Mouse (Mus musculus): Measurements from ENCODE around the gene Slc18a3. TPM values are rescaled to one million over a fixed set of nuclear protein-coding genes. Genes with fewer than 3 reads are reported as not detected.

Slc18a3 gene
- total RNA-seq, 2 experiments from 2014 or later: 0.77 to 1.1 TPM

GRCm38 (mm10) chr14:32443446-32443845, 21.2 kb downstream of the Slc18a3 start:
- Histone ChIP-seq H3K27ac (no peak overlapping the region), H3K4me3 (no peak overlapping the region)
- intact Hi-C loops (cut with DNase I): no loop called here
- TF ChIP-seq CTCF (IDR thresholded peaks at IDR 0.05): no peak
- DNase-seq (ENCODE audit: extremely low spot score in 1 of 2, low spot score in 2 of 2): no peak

- DNase-seq (ENCODE audit: extremely low spot score in 1 of 2, low spot score in 2 of 2): no peak
- intact Hi-C loops (cut with DNase I): no loop called here
- TF ChIP-seq CTCF (IDR thresholded peaks at IDR 0.05): no peak
Observed at GRCm38 (mm10) chr14:32439744-32440143, 24.9 kb downstream of the Slc18a3 start.

GRCm38 (mm10) chr14:32439316-32439715, 25.3 kb downstream of the Slc18a3 start:
- no peak for DNase-seq (ENCODE audit: extremely low spot score in 1 of 2, low spot score in 2 of 2)
- no peak for TF ChIP-seq CTCF (IDR thresholded peaks at IDR 0.05)
- Histone ChIP-seq H3K27ac (no peak overlapping the region), H3K4me3 (no peak overlapping the region)
- intact Hi-C loops (cut with DNase I): no loop called here

More at GRCm38 (mm10) chr14:32439744-32440143, 24.9 kb downstream of the Slc18a3 start:
- no peak overlapping the region for H3K4me3 ChIP-seq
- no peak overlapping the region for H3K27ac ChIP-seq

GRCm38 (mm10) chr14:32437352-32437793, 27.3 kb downstream of the Slc18a3 start:
- intact Hi-C loops (cut with DNase I): no loop called here
- no peak for DNase-seq (ENCODE audit: extremely low spot score in 1 of 2, low spot score in 2 of 2)
- peak; percentile 15 for TF ChIP-seq CTCF (IDR thresholded peaks at IDR 0.05)
- Histone ChIP-seq H3K27ac (no peak overlapping the region), H3K4me3 (no peak overlapping the region)

- intact Hi-C loops (cut with DNase I): no loop called here
- DNase-seq (ENCODE audit: extremely low spot score in 1 of 2, low spot score in 2 of 2): no peak
- H3K4me3 ChIP-seq: no peak overlapping the region
- no peak for TF ChIP-seq CTCF (IDR thresholded peaks at IDR 0.05)
- H3K27ac ChIP-seq: no peak overlapping the region
Observed at GRCm38 (mm10) chr14:32429030-32429602, 35.5 kb downstream of the Slc18a3 start.

GRCm38 (mm10) chr14:32423946-32424345, 40.7 kb downstream of the Slc18a3 start:
- Histone ChIP-seq H3K27ac (no peak overlapping the region), H3K4me3 (no peak overlapping the region)
- DNase-seq (ENCODE audit: extremely low spot score in 1 of 2, low spot score in 2 of 2): no peak
- intact Hi-C loops (cut with DNase I): no loop called here
- no peak for TF ChIP-seq CTCF (IDR thresholded peaks at IDR 0.05)

- Histone ChIP-seq H3K4me3 (no peak overlapping the region), H3K27ac (no peak overlapping the region)
- TF ChIP-seq CTCF (IDR thresholded peaks at IDR 0.05): no peak
- DNase-seq (ENCODE audit: extremely low spot score in 1 of 2, low spot score in 2 of 2): no peak
- intact Hi-C loops (cut with DNase I): no loop called here
Observed at GRCm38 (mm10) chr14:32418747-32419146, 45.9 kb downstream of the Slc18a3 start.

Other genes with a start within 250 kb of the Slc18a3 start
- gene Ogdhl, start 142.8 kb downstream of the Slc18a3 start, total RNA-seq (2021): 100 to 1,000 TPM; 110 to 114 TPM
- not detected for gene 1700024G13Rik, start 76.5 kb downstream of the Slc18a3 start, total RNA-seq (2021)
- gene Chat, start 1.1 kb upstream of the Slc18a3 start, total RNA-seq (2021): 1 to 10 TPM in 1 of 2 experiments, under 1 TPM in 1; 0.25 to 1.4 TPM
- gene Ercc6, start 48.7 kb upstream of the Slc18a3 start, total RNA-seq (2021): 10 to 100 TPM; 21.5 to 23.3 TPM
- not detected for gene Prrxl1, start 134.6 kb upstream of the Slc18a3 start, total RNA-seq (2021)
- under 1 TPM; 0.07 to 0.20 TPM for gene 3425401B19Rik, start 220.4 kb upstream of the Slc18a3 start, total RNA-seq (2021)

Measured in left cerebral cortex, adult 2 months (tissue).